Mouse (Mus musculus): ENCODE data around the gene Tmem181a. TPM values are rescaled to one million over a fixed set of nuclear protein-coding genes. Genes with fewer than 3 reads are reported as not detected.

The Tmem181a gene
- 62.6 and 70.7 TPM in 2 replicates for polyA plus RNA-seq (2012; rRNA removed)

DNA sequence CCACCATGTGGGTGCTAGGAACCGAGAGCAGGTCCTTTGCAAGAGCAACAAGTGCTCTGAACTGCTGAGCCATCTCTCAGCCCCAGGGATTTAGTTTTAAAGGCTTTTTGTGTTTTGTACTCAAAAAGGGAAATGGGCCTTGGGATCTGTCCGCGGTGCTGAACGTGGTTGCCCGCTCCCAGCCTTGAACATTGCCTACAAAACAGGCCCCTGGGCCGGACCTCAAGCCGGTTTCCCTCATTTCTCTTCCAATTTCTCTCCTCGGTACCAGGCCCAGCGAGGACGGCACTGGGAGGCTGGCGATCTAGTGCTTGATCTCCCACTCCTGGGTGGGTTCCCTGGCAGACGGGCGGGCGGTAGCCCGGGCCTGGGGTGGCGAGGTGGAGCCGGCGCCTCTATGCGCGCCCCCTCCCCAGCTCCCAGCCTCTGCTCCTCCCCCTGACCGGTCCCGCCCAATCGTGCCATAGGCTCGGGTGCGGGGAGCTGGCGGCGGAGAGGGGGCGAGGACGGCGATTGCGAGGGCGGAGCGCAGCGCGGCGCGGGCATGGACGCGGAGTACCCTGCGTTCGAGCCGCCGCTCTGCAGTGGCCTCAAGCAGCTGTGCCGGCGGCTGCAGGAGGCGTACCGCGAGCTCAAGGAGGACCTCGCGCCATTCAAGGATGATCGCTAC, at the start of gene Tmem181a:
Gene Tmem181a (plus strand): TSS at position 461 of the 670 bp plus-strand sequence.

GRCm38 (mm10) chr17:6317339-6317985, 60.8 kb downstream of the Tmem181a start, which contains the start of gene Dynlt1a:
Gene Dynlt1a, minus strand, starts transcription at chr17:6317500.

Other genes with a start within 250 kb of the Tmem181a start
- gene Serac1, start 177.1 kb upstream of the Tmem181a start, polyA plus RNA-seq (2012; rRNA removed) = 28.4 and 30.0 TPM in 2 replicates
- gene Gtf2h5, start 177.1 kb upstream of the Tmem181a start, polyA plus RNA-seq (2012; rRNA removed) = 132 and 134 TPM in 2 replicates
- 118 and 125 TPM in 2 replicates for gene Tulp4, start 150.4 kb upstream of the Tmem181a start, polyA plus RNA-seq (2012; rRNA removed)
- 49.1 and 51.9 TPM in 2 replicates for gene Dynlt1a, start 60.6 kb downstream of the Tmem181a start, polyA plus RNA-seq (2012; rRNA removed)
- 718 and 809 TPM in 2 replicates for gene Dynlt1b, start 173.3 kb downstream of the Tmem181a start, polyA plus RNA-seq (2012; rRNA removed)

Measured in central nervous system, embryonic 18 days (tissue).